In genomic region chr9:72169231-72169630, GRCm38 (mm10) we compare ENCODE assay signal across 8 mouse cellular contexts. TPM values are rescaled to one million over a fixed set of nuclear protein-coding genes. Genes with fewer than 3 reads are reported as not detected.
DNase-seq lines count a peak whose midpoint lies in the region; ATAC-seq lines count a peak whose summit lies in the region.
"Had no signal": no experiment of that assay in that cellular context is flagged by ENCODE, and none has a peak within 500 bp of the region (broad histone marks: within the 10 kb centered on the region; RNA-seq: fewer than 3 reads in every experiment).

No protein-coding gene starts in this region.

- H3K27ac ChIP-seq in lung, embryonic 15.5 days: no peak overlapping the region
- H3K27ac ChIP-seq in embryonic facial prominence, embryonic 15.5 days (replicated peaks): no peak overlapping the region
- peak overlapping the region; percentile 73 for H3K27ac ChIP-seq in limb, embryonic 12.5 days
- no peak overlapping the region for H3K27ac ChIP-seq in stomach, embryonic 16.5 days (ENCODE audit: low read length)

- no peak for DNase-seq in lung, postnatal 10 days
- DNase-seq in adipocyte (ENCODE audit: low spot score): no peak
- DNase-seq in left cerebral cortex, postnatal 4 days: no peak
- DNase-seq: layer of hippocampus, adult 9-11 months had no signal

- no peak overlapping the region for H3K9ac ChIP-seq in lung, embryonic 15.5 days
- no peak overlapping the region for H3K9ac ChIP-seq in embryonic facial prominence, embryonic 15.5 days
- H3K9ac ChIP-seq in limb, embryonic 12.5 days (replicated peaks): no peak overlapping the region
- H3K9ac ChIP-seq in stomach, embryonic 16.5 days (ENCODE audit: low read length): 0 out of 2 replicates have a peak overlapping the region, but pooled peaks have one; percentile 60

- H3K4me3 ChIP-seq in lung, embryonic 15.5 days: peak overlapping the region; percentile 34
- peak overlapping the region; percentile 36; the same call in 1 of the 2 replicates for H3K4me3 ChIP-seq in embryonic facial prominence, embryonic 15.5 days (replicated peaks)
- H3K4me3 ChIP-seq in limb, embryonic 12.5 days (replicated peaks): peak overlapping the region; percentile 35
- no peak overlapping the region for H3K4me3 ChIP-seq in stomach, embryonic 16.5 days (replicated peaks; ENCODE audit: low read length)

- 38% methylated on average over 5 of the region's 5 CpGs for WGBS in lung, embryonic 15.5 days
- 57% methylated on average over 5 of the region's 5 CpGs for WGBS in embryonic facial prominence, embryonic 15.5 days
- 35% methylated on average over 5 of the region's 5 CpGs for WGBS in limb, embryonic 12.5 days
- 59% methylated on average over 5 of the region's 5 CpGs for WGBS in stomach, embryonic 16.5 days

- no peaks in the 10 kb centered on the region for H3K36me3 ChIP-seq in lung, embryonic 15.5 days
- no peaks in the 10 kb centered on the region for H3K36me3 ChIP-seq in embryonic facial prominence, embryonic 15.5 days
- no peaks in the 10 kb centered on the region for H3K36me3 ChIP-seq in limb, embryonic 12.5 days
- no peaks in the 10 kb centered on the region for H3K36me3 ChIP-seq in stomach, embryonic 16.5 days (ENCODE audit: control insufficient read depth, insufficient read depth, low read length)

- H3K9me3 ChIP-seq in lung, embryonic 15.5 days: no peaks in the 10 kb centered on the region
- H3K9me3 ChIP-seq in embryonic facial prominence, embryonic 15.5 days (replicated peaks): no peaks in the 10 kb centered on the region
- no peaks in the 10 kb centered on the region for H3K9me3 ChIP-seq in limb, embryonic 12.5 days
- no peaks in the 10 kb centered on the region for H3K9me3 ChIP-seq in stomach, embryonic 16.5 days (replicated peaks; ENCODE audit: control insufficient read depth, low read length)

- intact Hi-C loops in left cerebral cortex, postnatal 4 days (cut with DNase I): no loop called here

- peak overlapping the region; percentile 52 for H3K4me2 ChIP-seq in lung, embryonic 15.5 days
- peak overlapping the region; percentile 52 for H3K4me2 ChIP-seq in embryonic facial prominence, embryonic 15.5 days (replicated peaks)
- H3K4me2 ChIP-seq in limb, embryonic 12.5 days: peak overlapping the region; percentile 62
- H3K4me2 ChIP-seq in stomach, embryonic 16.5 days (ENCODE audit: low read depth, low read length): peak overlapping the region; percentile 63

- ATAC-seq in lung, embryonic 15.5 days (ENCODE audit: borderline replicate concordance, extremely low read depth, low FRiP score, low TSS enrichment): 0 out of 2 replicates have a peak, but pooled peaks have one; percentile 27
- ATAC-seq in embryonic facial prominence, embryonic 15.5 days (ENCODE audit: insufficient number of reproducible peaks, low FRiP score, low TSS enrichment, low read depth): no peak
- ATAC-seq in limb, embryonic 12.5 days (ENCODE audit: insufficient number of reproducible peaks, insufficient read depth, low FRiP score, low TSS enrichment, low read depth): no peak
- peak; percentile 13; the same call in 1 of the 2 replicates for ATAC-seq in stomach, embryonic 16.5 days (ENCODE audit: insufficient read depth, low FRiP score)

- no peaks in the 10 kb centered on the region for H3K27me3 ChIP-seq in lung, embryonic 15.5 days
- H3K27me3 ChIP-seq in embryonic facial prominence, embryonic 15.5 days: no peaks in the 10 kb centered on the region
- no peaks in the 10 kb centered on the region for H3K27me3 ChIP-seq in limb, embryonic 12.5 days
- H3K27me3 ChIP-seq in stomach, embryonic 16.5 days (ENCODE audit: control insufficient read depth, insufficient read depth, low read length): no peaks in the 10 kb centered on the region

- H3K4me1 ChIP-seq in lung, embryonic 15.5 days: peaks cover 14% of the 10 kb centered on the region
- H3K4me1 ChIP-seq in embryonic facial prominence, embryonic 15.5 days: peaks cover 13% of the 10 kb centered on the region
- H3K4me1 ChIP-seq in limb, embryonic 12.5 days (replicated peaks): peaks cover 17% of the 10 kb centered on the region; the same call in 1 of the 2 replicates
- no peaks in the 10 kb centered on the region for H3K4me1 ChIP-seq in stomach, embryonic 16.5 days (ENCODE audit: control insufficient read depth, insufficient read depth, low read length)

RNA-seq across cellular contexts. Expression of gene Tcf12, which starts 57.6 kb away (rescaled TPM):
- polyA plus RNA-seq in lung, embryonic 15.5 days (2015; fragmentation: Nextera tagmentation; extraction: Ambion mirVana): 75.8 and 78.0 TPM in 2 replicates
- polyA plus RNA-seq in embryonic facial prominence, embryonic 15.5 days (2015; fragmentation: Nextera tagmentation; extraction: Ambion mirVana): 104 and 112 TPM in 2 replicates
- 142 and 158 TPM in 2 replicates for polyA plus RNA-seq in limb, embryonic 12.5 days (2016; fragmentation: Nextera tagmentation; extraction: Ambion mirVana)
- polyA plus RNA-seq in stomach, embryonic 16.5 days (2015; fragmentation: Nextera tagmentation; extraction: Ambion mirVana): 43.6 and 44.3 TPM in 2 replicates
- total RNA-seq in left cerebral cortex, postnatal 4 days (2021): 10 to 100 TPM; 59.3 to 59.6 TPM

Comparison
In these comparisons a context has a peak if more than half of its experiments do, and no peak if none do; other contexts are left out.
1. ATAC-seq: peak in lung, embryonic 15.5 days (single experiment) and stomach, embryonic 16.5 days (single experiment); none in embryonic facial prominence, embryonic 15.5 days (single experiment) and limb, embryonic 12.5 days (single experiment).
2. Peak in every context shown above with its lines, with median percentiles within 50 percentile points of each other: H3K4me2 ChIP-seq.